In genomic region chr9:99242533-99243189, GRCm38 (mm10) we compare ENCODE assay signal across 8 mouse cellular contexts. TPM values are rescaled to one million over a fixed set of nuclear protein-coding genes. Genes with fewer than 3 reads are reported as not detected.
DNase-seq lines count a peak whose midpoint lies in the region; ATAC-seq and TF ChIP-seq lines count a peak whose summit lies in the region.

No protein-coding gene starts in this region.

- no peak; the same call in 1 of the 2 replicates for TF ChIP-seq POLR2A in heart, adult 2 months (IDR thresholded peaks at IDR 0.05; ENCODE audit: insufficient read depth, low read depth, low read length)

- peak overlapping the region; percentile 59 for H3K9ac ChIP-seq in heart, adult 2 months (ENCODE audit: low read depth, low read length)
- H3K9ac ChIP-seq in ES-E14 (ENCODE audit: insufficient read depth, low read depth, low read length, poor library complexity, severe bottlenecking): peak overlapping the region; percentile 49; the same call in 1 of the 2 replicates
- peak overlapping the region; percentile 45 for H3K9ac ChIP-seq in forebrain, embryonic 14.5 days (ENCODE audit: low read length)
- H3K9ac ChIP-seq in neural tube, embryonic 12.5 days: 0 out of 2 replicates have a peak overlapping the region, but pooled peaks have one; percentile 30

- no peaks in the 10 kb centered on the region for H3K9me3 ChIP-seq in ES-E14 (ENCODE audit: control insufficient read depth, insufficient read depth, low read depth, low read length)
- H3K9me3 ChIP-seq in forebrain, embryonic 14.5 days (replicated peaks; ENCODE audit: control insufficient read depth, low read length): no peaks in the 10 kb centered on the region
- H3K9me3 ChIP-seq in limb, embryonic 10.5 days (replicated peaks): no peaks in the 10 kb centered on the region
- no peaks in the 10 kb centered on the region for H3K9me3 ChIP-seq in neural tube, embryonic 12.5 days

- intact Hi-C loops in heart, adult 2 months (cut with DNase I): loop anchor here (1.0 to 10.0 kb wide), 6 partner anchors 102 to 628 kb away; partner anchors contain the start of genes Dbr1, Mras and Pik3cb

- H3K4me2 ChIP-seq in forebrain, embryonic 14.5 days (ENCODE audit: low read length): peak overlapping the region; percentile 60
- H3K4me2 ChIP-seq in neural tube, embryonic 12.5 days (replicated peaks): peak overlapping the region; percentile 67

- 5% methylated on average over 17 of the region's 17 CpGs for WGBS in heart, adult 2 months
- 9% methylated on average over 17 of the region's 17 CpGs for WGBS in forebrain, embryonic 14.5 days
- WGBS in limb, embryonic 10.5 days: 8% methylated on average over 17 of the region's 17 CpGs
- WGBS in neural tube, embryonic 12.5 days: 8% methylated on average over 17 of the region's 17 CpGs

- H3K4me3 ChIP-seq in heart, adult 2 months: peak overlapping the region; percentile 73
- peak overlapping the region; percentile 55 to 91 for H3K4me3 ChIP-seq in ES-E14 (ENCODE audit: insufficient read depth in 1 of 2, low read depth in 1 of 2, low read length in 2 of 2, poor library complexity in 1 of 2, severe bottlenecking in 1 of 2)
- peak overlapping the region; percentile 77 for H3K4me3 ChIP-seq in forebrain, embryonic 14.5 days (ENCODE audit: low read depth, low read length)
- H3K4me3 ChIP-seq in limb, embryonic 10.5 days: peak overlapping the region; percentile 87
- H3K4me3 ChIP-seq in neural tube, embryonic 12.5 days: peak overlapping the region; percentile 80

- no peaks in the 10 kb centered on the region for H3K27me3 ChIP-seq in heart, adult 2 months (ENCODE audit: control insufficient read depth, insufficient read depth, low read length)
- H3K27me3 ChIP-seq in forebrain, embryonic 14.5 days (replicated peaks; ENCODE audit: control insufficient read depth, insufficient read depth, low read length): no peaks in the 10 kb centered on the region
- H3K27me3 ChIP-seq in limb, embryonic 10.5 days (ENCODE audit: low read depth, poor library complexity, severe bottlenecking): no peaks in the 10 kb centered on the region
- no peaks in the 10 kb centered on the region for H3K27me3 ChIP-seq in neural tube, embryonic 12.5 days (replicated peaks)

- no peak for DNase-seq in heart, adult 2 months
- DNase-seq in heart, postnatal 4 days: no peak
- no peak for DNase-seq in ES-E14 (ENCODE audit: low read depth, low spot score)
- DNase-seq in forebrain, embryonic 14.5 days (ENCODE audit: low spot score): no peak
- no peak for DNase-seq in limb, embryonic 10.5 days (ENCODE audit: low spot score)
- DNase-seq in gastrocnemius, postnatal 25 days: no peak

- peak overlapping the region; percentile 80 for H3K27ac ChIP-seq in heart, adult 2 months
- no peak overlapping the region for H3K27ac ChIP-seq in ES-E14 (ENCODE audit: insufficient read depth, low read depth, low read length, poor library complexity, severe bottlenecking)
- H3K27ac ChIP-seq in forebrain, embryonic 14.5 days (ENCODE audit: low read depth, low read length): no peak overlapping the region
- H3K27ac ChIP-seq in limb, embryonic 10.5 days: peak overlapping the region; percentile 92
- no peak overlapping the region for H3K27ac ChIP-seq in neural tube, embryonic 12.5 days

- H3K4me1 ChIP-seq in heart, adult 2 months (ENCODE audit: control insufficient read depth, insufficient read depth, low read length): no peaks in the 10 kb centered on the region; the same call in 1 of the 2 replicates
- peaks cover 2% of the 10 kb centered on the region in 2 experiments; a peak in 2 of 4 replicates for H3K4me1 ChIP-seq in ES-E14 (ENCODE audit: control insufficient read depth in 2 of 2, insufficient read depth in 2 of 2, low read length in 2 of 2, poor library complexity in 1 of 2)
- H3K4me1 ChIP-seq in forebrain, embryonic 14.5 days (ENCODE audit: control insufficient read depth, insufficient read depth, low read length): no peaks in the 10 kb centered on the region; the same call in 1 of the 2 replicates
- H3K4me1 ChIP-seq in limb, embryonic 10.5 days: peaks cover 9% of the 10 kb centered on the region
- no peaks in the 10 kb centered on the region for H3K4me1 ChIP-seq in neural tube, embryonic 12.5 days

- ATAC-seq in forebrain, embryonic 14.5 days: peak; percentile 68; the same call in 1 of the 2 replicates
- peak; percentile 67 for ATAC-seq in neural tube, embryonic 12.5 days (ENCODE audit: low FRiP score, low read depth)
- no peak for ATAC-seq in granulocyte monocyte progenitor cell, adult 5-6 weeks (replicated peaks; ENCODE audit: poor library complexity, severe bottlenecking)

- in situ Hi-C loops in ES-E14 (cut with MboI; ENCODE audit: low sequenced_read_pairs in 2 of 2, unreplicated experiment in 2 of 2): loop anchor here in 1 of 2 experiments (25.0 kb wide), 1 partner anchor 180 kb away; no protein-coding TSS in a partner anchor

- no peaks in the 10 kb centered on the region for H3K36me3 ChIP-seq in heart, adult 2 months (ENCODE audit: control insufficient read depth, insufficient read depth, low read length)
- peaks cover 1% of the 10 kb centered on the region; the same call in 1 of the 2 replicates for H3K36me3 ChIP-seq in ES-E14 (ENCODE audit: control insufficient read depth, insufficient read depth, low read length, poor library complexity, severe bottlenecking)
- peaks cover 13% of the 10 kb centered on the region; the same call in 1 of the 2 replicates for H3K36me3 ChIP-seq in forebrain, embryonic 14.5 days (ENCODE audit: control insufficient read depth, insufficient read depth, low read length)
- H3K36me3 ChIP-seq in limb, embryonic 10.5 days: peaks cover 7% of the 10 kb centered on the region
- peaks cover 3% of the 10 kb centered on the region; the same call in 1 of the 2 replicates for H3K36me3 ChIP-seq in neural tube, embryonic 12.5 days

- TF ChIP-seq CTCF in heart, adult 2 months (IDR thresholded peaks at IDR 0.05): no peak

- TF ChIP-seq EP300 in heart, adult 2 months (IDR thresholded peaks at IDR 0.05; ENCODE audit: insufficient read depth, low read depth, low read length): no peak

- H3K79me2 ChIP-seq in heart, adult 2 months (replicated peaks; ENCODE audit: control insufficient read depth, insufficient read depth, low read length): no peaks in the 10 kb centered on the region

TF ChIP-seq in ES-E14, 5 proteins besides CTCF, POLR2A, EP300 and RAD21:
- TF ChIP-seq CHD2 (IDR thresholded peaks at IDR 0.05; ENCODE audit: low read depth, low read length): no peak
- no peak for TF ChIP-seq HCFC1 (IDR thresholded peaks at IDR 0.05; ENCODE audit: borderline replicate concordance, insufficient read depth, low read length)
- no peak for TF ChIP-seq MAFK (IDR thresholded peaks at IDR 0.05; ENCODE audit: insufficient read depth, low read depth, low read length)
- TF ChIP-seq ZC3H11A (IDR thresholded peaks at IDR 0.05; ENCODE audit: borderline replicate concordance, low read depth, low read length): no peak
- no peak for TF ChIP-seq ZNF384 (IDR thresholded peaks at IDR 0.05; ENCODE audit: low read depth, low read length)

RNA-seq across cellular contexts. Expression of gene Cep70, which starts 0.5 kb away (rescaled TPM):
- total RNA-seq in heart, adult 2 months (2021): 1 to 10 TPM; 5.5 to 8.1 TPM
- 2.3 and 4.0 TPM in 2 replicates for polyA plus RNA-seq in heart, adult 2 months (2012; rRNA removed)
- total RNA-seq in heart, postnatal 4 days (2021): 10 to 100 TPM; 12.7 to 13.9 TPM
- total RNA-seq in ES-E14 (2012; rRNA removed): 18.1 and 22.2 TPM in 2 replicates
- 65.1 and 78.1 TPM in 2 replicates for polyA plus RNA-seq in forebrain, embryonic 14.5 days (2014; fragmentation: Nextera tagmentation; extraction: Ambion mirVana)
- 29.8 and 36.4 TPM in 2 replicates for polyA plus RNA-seq in limb, embryonic 10.5 days (2016; fragmentation: Nextera tagmentation; extraction: Ambion mirVana)
- 53.6 and 54.9 TPM in 2 replicates for polyA plus RNA-seq in neural tube, embryonic 12.5 days (2016; fragmentation: Nextera tagmentation; extraction: Ambion mirVana)
- total RNA-seq in gastrocnemius, postnatal 25 days (2021): 1 to 10 TPM; 3.0 to 3.1 TPM
- total RNA-seq in granulocyte monocyte progenitor cell, adult 5-6 weeks (2014; fragmentation: Nextera tagmentation): 27.0 and 29.7 TPM in 2 replicates
- 22.8 and 50.5 TPM in 2 replicates for total RNA-seq in granulocyte monocyte progenitor cell, adult 5-6 weeks (2017)

RNA-seq across cellular contexts. Expression of gene Faiml, which starts 5.6 kb away (rescaled TPM):
- not detected for total RNA-seq in heart, adult 2 months (2021)
- polyA plus RNA-seq in heart, adult 2 months (2012; rRNA removed): not detected in 2 replicates
- not detected for total RNA-seq in heart, postnatal 4 days (2021)
- not detected in 2 replicates for total RNA-seq in ES-E14 (2012; rRNA removed)
- polyA plus RNA-seq in forebrain, embryonic 14.5 days (2014; fragmentation: Nextera tagmentation; extraction: Ambion mirVana): not detected in 2 replicates
- not detected in 2 replicates for polyA plus RNA-seq in limb, embryonic 10.5 days (2016; fragmentation: Nextera tagmentation; extraction: Ambion mirVana)
- not detected in 2 replicates for polyA plus RNA-seq in neural tube, embryonic 12.5 days (2016; fragmentation: Nextera tagmentation; extraction: Ambion mirVana)
- not detected for total RNA-seq in gastrocnemius, postnatal 25 days (2021)
- not detected in 2 replicates for total RNA-seq in granulocyte monocyte progenitor cell, adult 5-6 weeks (2014; fragmentation: Nextera tagmentation)
- total RNA-seq in granulocyte monocyte progenitor cell, adult 5-6 weeks (2017): not detected in 2 replicates

Comparison
In these comparisons a context has a peak if more than half of its experiments do, and no peak if none do; other contexts are left out.
1. H3K27ac ChIP-seq: peak in heart, adult 2 months (single experiment) and limb, embryonic 10.5 days (single experiment); none in ES-E14 (single experiment), forebrain, embryonic 14.5 days (single experiment) and neural tube, embryonic 12.5 days (single experiment).
2. Peak in every context shown above with its lines, with median percentiles within 50 percentile points of each other: H3K4me3 ChIP-seq and H3K9ac ChIP-seq.